Mouse (Mus musculus) B cell, adult 62 days (primary cell): ENCODE results near the gene Pms1. TPM values are rescaled to one million over a fixed set of nuclear protein-coding genes. Genes with fewer than 3 reads are reported as not detected.

Source experiments
- total RNA-seq: library from RNA; stranded (reverse); gene quantifications from 4 replicates; pipeline ENCODE4 v1.2.4, GENCODE M21; 2023

Pms1 gene
- total RNA-seq = 13.1 to 21.7 TPM (median 15.6 TPM) in 4 replicates

DNA sequence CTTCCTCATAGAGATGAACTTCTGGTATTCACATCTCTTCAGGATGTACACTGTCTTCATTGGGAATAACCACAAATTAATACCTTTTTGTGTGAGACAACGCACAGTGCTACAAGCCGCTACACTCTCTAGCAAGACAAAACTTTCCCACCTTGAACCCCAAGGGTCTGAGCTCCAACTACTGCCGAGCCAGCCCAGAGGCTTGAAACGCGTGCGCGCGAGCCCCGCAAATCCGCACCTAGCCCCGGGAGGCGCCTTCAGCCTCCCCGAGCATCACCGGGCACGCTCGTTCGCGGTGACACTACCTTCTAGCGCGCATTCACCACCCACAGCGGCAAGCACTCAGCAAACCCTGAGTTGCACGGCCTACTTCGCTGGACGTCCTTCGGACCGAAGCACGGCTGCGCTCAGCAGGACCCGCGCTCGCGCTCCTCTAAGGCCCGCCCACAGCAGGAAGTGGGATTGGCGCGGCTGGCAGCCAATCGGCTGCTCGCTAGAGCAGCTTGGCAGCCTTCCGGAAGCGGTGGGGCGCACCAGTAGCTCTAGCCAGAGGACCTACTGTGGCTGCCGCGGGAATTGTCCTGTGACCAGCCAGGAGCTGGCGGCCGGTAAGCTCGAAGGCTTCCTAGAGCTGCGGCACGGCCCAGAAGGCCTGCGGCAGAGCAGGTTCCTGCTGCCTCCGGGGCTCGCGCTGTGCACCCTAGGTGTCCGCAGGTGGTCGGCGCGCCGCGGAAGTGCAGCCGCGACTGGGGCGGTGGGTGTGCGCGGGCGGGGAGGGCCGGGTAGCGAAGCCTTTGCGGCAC lies at the start of gene Pms1, which contains the start of the genes Ormdl1 and Gm28778:
Pms1 (minus strand) TSS at position 438 of the 803 bp plus-strand sequence.
Ormdl1 (plus strand) TSS at position 515 of the 803 bp plus-strand sequence.
Gm28778 (plus strand) TSS at position 531 of the 803 bp plus-strand sequence.

DNA sequence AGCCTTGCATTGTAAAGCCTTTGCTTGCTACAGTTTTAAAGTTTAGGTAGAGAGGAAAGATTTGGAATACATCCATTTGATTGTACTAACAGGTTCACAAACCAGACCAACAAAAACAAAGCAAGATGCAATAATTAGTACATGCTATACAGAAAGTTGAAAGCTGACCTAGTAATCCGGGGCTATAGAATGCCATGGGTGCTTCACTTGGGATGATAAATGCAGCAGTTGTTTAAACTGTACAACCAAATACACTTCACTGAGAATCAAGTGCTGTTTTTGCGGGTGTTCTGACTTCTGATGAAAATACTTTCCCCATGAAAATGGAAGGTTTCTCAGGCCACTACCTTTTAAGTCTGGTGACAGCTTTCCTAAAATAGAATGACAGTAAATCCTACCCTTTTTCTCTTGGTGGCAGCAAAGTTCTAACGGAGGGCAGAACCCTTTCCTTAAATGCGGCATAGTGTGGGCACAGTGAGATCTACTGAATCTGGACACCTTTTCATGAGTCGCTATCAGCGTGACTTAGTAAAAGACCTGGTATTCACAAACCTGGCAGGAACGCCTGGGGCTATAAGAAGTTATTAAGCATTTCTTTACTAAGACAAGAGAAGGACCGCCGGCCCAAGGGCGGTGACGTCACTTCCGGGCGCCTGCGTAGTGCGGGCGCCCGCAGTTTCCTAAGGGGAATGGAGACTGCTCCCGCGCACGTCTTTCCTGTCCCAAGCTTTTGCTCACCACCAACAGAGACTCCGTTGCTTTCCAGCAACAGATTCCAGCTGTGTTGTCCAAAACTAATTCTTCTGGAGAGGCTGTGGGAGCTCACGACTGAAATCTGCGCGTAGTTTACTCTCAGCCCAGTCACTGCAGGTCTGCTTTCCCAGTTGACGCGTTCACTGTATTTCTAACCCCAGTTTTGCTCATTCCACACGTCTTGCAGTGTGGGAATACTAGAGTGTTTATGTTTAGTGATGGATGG lies 16.5 kb upstream of the Pms1 start, which contains the start of gene Osgepl1:
Osgepl1 (plus strand) TSS at position 636 of the 979 bp plus-strand sequence.

DNA sequence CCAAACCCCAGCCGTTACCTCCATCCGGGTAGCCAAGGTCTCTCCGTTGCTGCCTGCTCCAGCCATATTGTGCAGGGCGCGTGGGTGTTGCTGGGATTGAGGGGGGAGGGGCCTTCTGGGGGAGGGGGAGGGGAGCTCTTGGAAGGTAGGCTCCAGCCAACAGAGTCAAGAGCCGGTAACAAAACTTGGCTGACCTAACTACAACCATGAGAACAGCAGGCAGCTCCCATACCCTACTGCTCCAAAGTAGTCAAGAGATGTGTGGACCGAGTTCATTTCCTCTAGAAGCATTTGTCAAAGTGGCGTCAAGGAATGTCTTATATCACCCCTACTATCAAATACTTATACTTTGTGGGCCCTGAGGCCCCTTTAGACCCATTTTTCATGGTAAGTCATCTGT lies 109.3 kb downstream of the Pms1 start, which contains the start of gene 1700019A02Rik:
1700019A02Rik (minus strand) TSS at position 101 of the 400 bp plus-strand sequence.

Other genes with a start within 250 kb of the Pms1 start
- not detected in 4 replicates for gene Mstn, start 235.4 kb downstream of the Pms1 start, total RNA-seq
- gene 1700019A02Rik, start 109.4 kb downstream of the Pms1 start, total RNA-seq = 0.86 TPM in 1 of 4 replicates, not detected in the others
- gene Ormdl1, start 77 bp upstream of the Pms1 start, total RNA-seq = 12.9 to 15.1 TPM (median 14.5 TPM) in 4 replicates
- 1.3 to 2.5 TPM (median 2.3 TPM) in 3 of 4 replicates, not detected in the other for gene Gm28778, start 93 bp upstream of the Pms1 start, total RNA-seq
- gene Osgepl1, start 16.6 kb upstream of the Pms1 start, total RNA-seq = 10.6 to 13.9 TPM (median 11.1 TPM) in 4 replicates
- 3.9 to 19.6 TPM (median 12.4 TPM) in 4 replicates for gene Asdurf, start 55.6 kb upstream of the Pms1 start, total RNA-seq
- not detected in 4 replicates for gene Gm28551, start 55.6 kb upstream of the Pms1 start, total RNA-seq
- gene Asnsd1, start 55.7 kb upstream of the Pms1 start, total RNA-seq = 46.1 to 56.2 TPM (median 49.4 TPM) in 4 replicates